Comparison of ENCODE assay signal across 9 mouse cellular contexts in the genomic region with DNA sequence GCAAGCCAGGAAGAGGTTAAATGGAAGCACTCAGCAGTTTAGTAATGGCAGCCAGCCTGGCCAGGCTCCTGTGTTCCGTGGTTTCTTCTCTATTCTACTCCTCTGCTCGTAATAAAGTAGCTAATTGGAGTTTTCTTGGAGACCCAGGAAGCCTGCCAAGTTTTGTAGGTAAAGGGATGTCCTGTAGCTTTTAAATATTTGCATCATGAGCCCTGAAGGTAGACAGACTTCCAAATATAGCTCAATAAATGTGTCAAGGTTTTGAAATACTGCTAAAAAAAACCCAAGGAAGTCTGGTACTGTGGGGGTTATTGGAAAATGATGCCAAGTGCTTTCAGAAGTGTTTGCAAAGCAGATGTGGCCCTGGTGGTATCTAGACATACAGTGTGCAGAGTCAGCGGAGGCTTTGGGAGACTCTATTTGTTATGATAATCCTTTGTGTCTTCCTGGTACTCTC. TPM values are rescaled to one million over a fixed set of nuclear protein-coding genes. Genes with fewer than 3 reads are reported as not detected.
DNase-seq lines count a peak whose midpoint lies in the region; ATAC-seq and TF ChIP-seq lines count a peak whose summit lies in the region.
"Had no signal": no experiment of that assay in that cellular context is flagged by ENCODE, and none has a peak within 500 bp of the region (broad histone marks: within the 10 kb centered on the region; RNA-seq: fewer than 3 reads in every experiment).

No protein-coding gene starts in this region.

- H3K36me3 ChIP-seq in kidney, embryonic 15.5 days: no peaks in the 10 kb centered on the region
- no peaks in the 10 kb centered on the region for H3K36me3 ChIP-seq in embryonic facial prominence, embryonic 15.5 days

- no peak overlapping the region for H3K9ac ChIP-seq in kidney, embryonic 15.5 days
- no peak overlapping the region for H3K9ac ChIP-seq in embryonic facial prominence, embryonic 15.5 days
- H3K9ac ChIP-seq: liver, embryonic 14.5 days had no signal

- peak overlapping the region; percentile 18; the same call in 1 of the 2 replicates for H3K27ac ChIP-seq in kidney, embryonic 15.5 days
- H3K27ac ChIP-seq in embryonic facial prominence, embryonic 15.5 days (replicated peaks): peak overlapping the region; percentile 77
- H3K27ac ChIP-seq: kidney, postnatal 0 days; liver, embryonic 14.5 days had no signal

- no peaks in the 10 kb centered on the region for H3K27me3 ChIP-seq in kidney, embryonic 15.5 days
- no peaks in the 10 kb centered on the region for H3K27me3 ChIP-seq in Patski
- H3K27me3 ChIP-seq in embryonic facial prominence, embryonic 15.5 days: no peaks in the 10 kb centered on the region

- no peak for DNase-seq in kidney, postnatal 10 days
- no peak for DNase-seq in Patski (ENCODE audit: low read depth, low spot score)
- DNase-seq in left cerebral cortex, adult 9 months (ENCODE audit: low spot score in 2 of 2): no peak
- DNase-seq in thymus, postnatal 36 days: no peak

- 23% methylated on average over 3 of the region's 3 CpGs for WGBS in kidney, embryonic 15.5 days
- WGBS in embryonic facial prominence, embryonic 15.5 days: 6% methylated on average over 3 of the region's 3 CpGs

- in situ Hi-C loops in Patski (cut with MboI; ENCODE audit: low pct_unique_long_range_greater_than_20kb): no loop called here

- no peak for ATAC-seq in kidney, embryonic 15.5 days (replicated peaks; ENCODE audit: low FRiP score)
- peak; percentile 47 for ATAC-seq in Patski
- 0 out of 2 replicates have a peak, but pooled peaks have one; percentile 58 for ATAC-seq in embryonic facial prominence, embryonic 15.5 days (ENCODE audit: insufficient number of reproducible peaks, low FRiP score, low TSS enrichment, low read depth)
- 0 out of 2 replicates have a peak, but pooled peaks have one; percentile 31 for ATAC-seq in megakaryocyte progenitor cell, adult 5-6 weeks (replicated peaks; ENCODE audit: poor library complexity)

- H3K9me3 ChIP-seq in kidney, embryonic 15.5 days (replicated peaks): no peaks in the 10 kb centered on the region
- H3K9me3 ChIP-seq in embryonic facial prominence, embryonic 15.5 days (replicated peaks): no peaks in the 10 kb centered on the region

- no peak overlapping the region for H3K4me3 ChIP-seq in kidney, embryonic 15.5 days (replicated peaks)
- H3K4me3 ChIP-seq in embryonic facial prominence, embryonic 15.5 days (replicated peaks): no peak overlapping the region

- CTCF ChIA-PET in Patski (lab: Charles Lee): interaction anchor here (1.0 to 2.2 kb wide), 3 partner anchors 9 to 117 kb away, joined by 3 to 7 read pairs (median 3); no protein-coding TSS in a partner anchor

- TF ChIP-seq CTCF in Patski (IDR thresholded peaks at IDR 0.05): no peak

- H3K4me2 ChIP-seq in kidney, embryonic 15.5 days: no peak overlapping the region
- H3K4me2 ChIP-seq in embryonic facial prominence, embryonic 15.5 days (replicated peaks): peak overlapping the region; percentile 31

- peaks cover 20% of the 10 kb centered on the region for H3K4me1 ChIP-seq in kidney, embryonic 15.5 days
- H3K4me1 ChIP-seq in embryonic facial prominence, embryonic 15.5 days: peaks cover 47% of the 10 kb centered on the region

- POLR2A ChIA-PET in Patski (lab: Charles Lee): interaction anchor here (0.9 to 1.1 kb wide), 2 partner anchors 12 to 43 kb away, joined by 3 to 4 read pairs; no protein-coding TSS in a partner anchor

RNA-seq across cellular contexts. Expression of a gene that starts 12.3 kb away (rescaled TPM):
- polyA plus RNA-seq in kidney, embryonic 15.5 days (2015; fragmentation: Nextera tagmentation; extraction: Ambion mirVana): 66.5 and 67.7 TPM in 2 replicates
- polyA plus RNA-seq in Patski (2021): 41.3 TPM
- 78.9 and 79.8 TPM in 2 replicates for polyA plus RNA-seq in embryonic facial prominence, embryonic 15.5 days (2015; fragmentation: Nextera tagmentation; extraction: Ambion mirVana)
- total RNA-seq in megakaryocyte progenitor cell, adult 5-6 weeks (2015): 16.5 and 28.2 TPM in 2 replicates
- 19.1 and 24.6 TPM in 2 replicates for total RNA-seq in megakaryocyte progenitor cell, adult 5-6 weeks (2017)
